Mouse (Mus musculus): ENCODE data around the gene Cyp2u1.

DNA sequence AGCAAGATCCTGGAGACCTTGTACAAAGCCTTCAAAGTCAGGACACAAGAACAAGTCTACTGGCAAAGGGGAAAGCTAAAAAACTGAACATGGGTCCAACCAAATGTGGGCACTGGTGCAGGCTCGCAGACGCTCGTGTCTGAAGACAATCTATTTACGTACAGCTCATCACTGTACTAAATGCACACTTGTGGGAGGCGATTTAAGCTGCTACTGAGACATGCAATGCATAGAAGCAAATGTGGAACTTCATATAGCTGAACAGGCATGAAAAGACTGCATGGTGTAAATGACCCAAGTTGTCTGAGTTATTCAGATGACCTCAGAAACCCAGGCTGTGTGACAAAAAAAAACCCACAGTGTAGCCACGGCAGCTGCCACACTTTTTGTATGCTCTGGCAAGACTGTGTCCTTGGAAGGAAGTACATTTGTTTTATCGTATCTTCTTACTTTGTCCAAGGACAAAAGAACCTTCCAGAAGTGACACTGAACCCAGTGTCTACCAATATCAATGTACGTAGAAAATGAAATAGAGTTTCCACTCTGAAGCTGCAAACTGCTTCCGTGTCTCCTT is 43.5 kb downstream of the Cyp2u1 start:
- no peak for TF ChIP-seq CTCF (IDR thresholded peaks at IDR 0.05; ENCODE audit: low read depth)
- no peak for TF ChIP-seq EP300 (IDR thresholded peaks at IDR 0.05; ENCODE audit: low read depth)
